Mouse (Mus musculus) bone marrow, adult 2 months (tissue): ENCODE measurements at regions not wholly inside any gene's neighbourhood (a gene's known extent, or its start where the extent isn't known, plus 50 kb on each side); places are given as distances from the start of the nearest gene placed in this dataset.

Experiments
- CTCF ChIP-seq: fragments of 200-500 bp; IDR thresholded peaks from 2 replicates; pipeline ENCODE4 v1.5.1; 2011; ENCODE audit warnings: low read length, control low read depth; ENCODE audit not compliant: control insufficient read depth, insufficient read depth
- POLR2A ChIP-seq: fragments of 200-500 bp; IDR thresholded peaks from 2 replicates; pipeline ENCODE4 v1.6.1; 2011; ENCODE audit warnings: low read depth, mild to moderate bottlenecking, control low read depth, low read length, borderline replicate concordance; ENCODE audit not compliant: control insufficient read depth

DNA sequence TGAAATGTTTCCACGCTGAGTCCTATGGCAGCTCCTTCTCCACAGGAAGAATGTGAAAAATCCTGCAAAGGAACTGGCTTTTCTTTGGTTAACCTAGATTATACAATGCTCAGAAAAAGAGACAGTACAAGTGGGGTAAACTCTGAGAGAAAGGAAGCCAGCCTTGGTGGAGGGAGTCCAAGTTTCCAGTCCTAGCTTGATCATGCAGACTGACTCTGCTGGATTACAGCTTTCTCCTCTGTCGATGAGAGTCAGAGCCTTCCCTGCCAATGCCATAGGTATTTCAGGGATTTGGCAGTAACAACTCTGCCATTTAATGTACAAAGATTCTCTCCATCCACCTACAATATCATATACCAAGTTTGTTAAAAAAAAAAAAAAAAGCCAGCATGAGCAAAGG, 343.3 kb downstream of the Kcnj2 start:
- TF ChIP-seq CTCF (no peak), POLR2A (no peak)
